Mouse (Mus musculus) CD4-positive, CD25-positive, alpha-beta regulatory T cell (primary cell): ENCODE measurements around the gene Tent5a. TPM values are rescaled to one million over a fixed set of nuclear protein-coding genes. Genes with fewer than 3 reads are reported as not detected.

Source experiments
- polyA plus RNA-seq: library from polyadenylated mRNA; unstranded; fragments of 100-300 nt; shearing (Covaris generic); gene quantifications from one replicate; pipeline ENCODE4 v1.2.1, GENCODE M21; 2017

The Tent5a gene
- 11.3 TPM for polyA plus RNA-seq

GRCm38 (mm10) chr9:85327242-85328211 is at the start of gene Tent5a:
Tent5a (minus strand) TSS chr9:85327348.

GRCm38 (mm10) chr9:85312473-85312872 is 14.7 kb downstream of the Tent5a start, which contains the start of gene Gm11114:
Gm11114 (plus strand) TSS chr9:85312773.

Other genes with a start within 250 kb of the Tent5a start
- not detected for gene Gm11114, start 14.6 kb downstream of the Tent5a start, polyA plus RNA-seq